ENCODE assay signal across 8 mouse cellular contexts in genomic region chr13:92636910-92637275, GRCm38 (mm10). TPM values are rescaled to one million over a fixed set of nuclear protein-coding genes. Genes with fewer than 3 reads are reported as not detected.
DNase-seq lines count a peak whose midpoint lies in the region; ATAC-seq and TF ChIP-seq lines count a peak whose summit lies in the region.

No protein-coding gene starts in this region.

- DNase-seq in layer of hippocampus, adult 11-12 months (ENCODE audit: low spot score), result peak; percentile 45
- no peak for DNase-seq in layer of hippocampus, postnatal 10 days (ENCODE audit: low spot score in 2 of 2)
- DNase-seq in embryo, embryonic 10 days (ENCODE audit: low spot score), result peak; percentile 86
- DNase-seq in heart, adult 8-10 months (ENCODE audit: low spot score), result peak; percentile 42
- DNase-seq in kidney, adult 18-20 months, result peak; percentile 58
- DNase-seq in liver, embryonic 14.5 days (ENCODE audit: low read depth in 3 of 3, low spot score in 3 of 3), result peak; percentile 64 to 68 (median 65)
- peak; percentile 45 to 63 for DNase-seq in natural killer cell, adult 2 months (ENCODE audit: low spot score in 2 of 2)
- DNase-seq in telencephalon, adult 2 months (ENCODE audit: low read depth, low spot score), result peak; percentile 71

- peak overlapping the region; percentile 18; the same call in 1 of the 2 replicates for H3K27ac ChIP-seq in liver, embryonic 14.5 days

- H3K4me2 ChIP-seq in liver, embryonic 14.5 days (ENCODE audit: low read depth), result peak overlapping the region; percentile 46

- 2% methylated on average over 7 of the region's 7 CpGs for WGBS in liver, embryonic 14.5 days (ENCODE audit: insufficient replicate concordance)

- no peak overlapping the region; the same call in 1 of the 2 replicates for H3K9ac ChIP-seq in liver, embryonic 14.5 days (replicated peaks)

- H3K4me1 ChIP-seq in liver, embryonic 14.5 days (replicated peaks; ENCODE audit: control insufficient read depth in 2 of 2, insufficient read depth in 2 of 2, low read length in 1 of 2), result peaks cover 27 to 55% of the 10 kb centered on the region in 2 experiments

- H3K36me3 ChIP-seq in liver, embryonic 14.5 days (replicated peaks; ENCODE audit: control insufficient read depth, insufficient read depth, low read depth), result no peaks in the 10 kb centered on the region; the same call in 1 of the 2 replicates

- no peaks in the 10 kb centered on the region for H3K9me3 ChIP-seq in liver, embryonic 14.5 days (ENCODE audit: control insufficient read depth, low read length)

- ATAC-seq in liver, embryonic 14.5 days (ENCODE audit: insufficient read depth), result peak; percentile 71

- H3K4me3 ChIP-seq in liver, embryonic 14.5 days (ENCODE audit: insufficient read depth in 1 of 2, low read depth in 2 of 2, low read length in 2 of 2), result peak overlapping the region in 1 of 2 experiments; percentile 30; a peak in 1 of 4 replicates

- H3K27me3 ChIP-seq in liver, embryonic 14.5 days (ENCODE audit: control insufficient read depth, insufficient read depth, low read length), result no peaks in the 10 kb centered on the region

- TF ChIP-seq EP300 in liver, embryonic 14.5 days (IDR thresholded peaks at IDR 0.05; ENCODE audit: low read depth), result no peak

- no peak for TF ChIP-seq CTCF in liver, embryonic 14.5 days (IDR thresholded peaks at IDR 0.05; ENCODE audit: low read depth)

RNA-seq across cellular contexts. Expression of gene Serinc5, which starts 26.0 kb away (rescaled TPM):
- total RNA-seq in layer of hippocampus, postnatal 10 days (2021), result 10 to 100 TPM; 62.1 to 63.3 TPM
- total RNA-seq in heart, adult 8-10 months (2022), result 10 to 100 TPM; 10.2 to 11.8 (median 11.0) TPM
- polyA plus RNA-seq in liver, embryonic 14.5 days (2012; rRNA removed), result 15.2 and 17.9 TPM in 2 replicates
- 14.2 and 16.8 TPM in 2 replicates for polyA plus RNA-seq in liver, embryonic 14.5 days (2014; fragmentation: Nextera tagmentation; extraction: Ambion mirVana)

Comparison
In these comparisons a context has a peak if more than half of its experiments do, and no peak if none do; other contexts are left out.
1. DNase-seq: peak in layer of hippocampus, adult 11-12 months (single experiment), embryo, embryonic 10 days (single experiment), heart, adult 8-10 months (single experiment), kidney, adult 18-20 months (single experiment), liver, embryonic 14.5 days (3 of 3), natural killer cell, adult 2 months (2 of 2) and telencephalon, adult 2 months (single experiment); none in layer of hippocampus, postnatal 10 days (0 of 2).
2. RNA of gene Serinc5, which starts 26.0 kb away (total RNA-seq): 62.1 to 63.3 TPM in layer of hippocampus, postnatal 10 days; 10.2 to 11.8 TPM in heart, adult 8-10 months; every median in the first group is over 4 times any median in the second.